Mouse (Mus musculus) ES-E14 (cell line): ENCODE measurements around the gene Itpr1.

Experiments used
- CHD2 ChIP-seq: IDR thresholded peaks from 2 replicates; pipeline ENCODE4 v1.6.1; 2014; ENCODE audit warnings: mild to moderate bottlenecking, low read depth, low read length, inconsistent platforms
- HCFC1 ChIP-seq: IDR thresholded peaks from 2 replicates; pipeline ENCODE4 v1.6.1; 2012; ENCODE audit warnings: low read length, inconsistent platforms, borderline replicate concordance; ENCODE audit not compliant: insufficient read depth
- MAFK ChIP-seq: IDR thresholded peaks from 2 replicates; pipeline ENCODE4 v1.6.1; 2014; ENCODE audit warnings: mild to moderate bottlenecking, low read depth, low read length, inconsistent platforms; ENCODE audit not compliant: insufficient read depth
- ZNF384 ChIP-seq: IDR thresholded peaks from 2 replicates; pipeline ENCODE4 v1.6.1; 2012; ENCODE audit warnings: low read depth, low read length, inconsistent platforms

DNA sequence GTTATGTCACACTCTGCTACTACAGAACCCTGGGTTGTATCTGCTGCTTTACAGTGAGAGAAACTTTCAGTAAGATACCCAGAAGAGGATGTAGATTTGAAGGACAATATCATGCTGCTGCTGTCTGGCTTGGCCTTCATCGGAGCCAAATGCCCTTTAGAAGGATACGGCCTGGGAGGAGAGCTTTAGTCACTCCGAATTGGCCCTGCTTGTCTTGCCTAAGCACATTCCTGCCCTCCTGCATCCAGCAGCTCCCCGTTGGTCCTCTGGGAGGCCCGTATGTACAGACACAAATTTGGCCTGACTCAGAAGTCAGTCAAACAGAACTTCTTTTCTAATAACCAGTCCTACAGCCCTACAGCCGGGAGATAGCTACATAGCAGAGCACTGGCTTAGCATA lies 21.6 kb downstream of the Itpr1 start:
- TF ChIP-seq MAFK (no peak), ZNF384 (no peak), CHD2 (no peak), HCFC1 (no peak)
